Mouse (Mus musculus) stomach, postnatal 0 days (tissue): ENCODE data around the gene Acot6. TPM values are rescaled to one million over a fixed set of nuclear protein-coding genes. Genes with fewer than 3 reads are reported as not detected.
A peak's percentile ranks its signal among the peaks of the same experiment; 100 is the strongest.

ENCODE experiments used
- ATAC-seq: fragments of 200-750 bp; cut with Nextera tagmentation; 2 replicates; pipeline ENCODE4 v1.8.0; 2017; ENCODE audit not compliant: low FRiP score, low TSS enrichment
- DNase-seq: peaks from one replicate; pipeline ENCODE4 v3.0.0-alpha.2; 2016; ENCODE audit warnings: low spot score
- H3K27ac ChIP-seq: fragments of 300-500 bp; sonication (generic); replicated peaks from 2 replicates; pipeline ENCODE4 v1.5.1; 2014; ENCODE audit warnings: mild to moderate bottlenecking, control low read depth
- H3K27me3 ChIP-seq: fragments of 300-500 bp; sonication (generic); 2 replicates; pipeline ENCODE4 v1.6.1; 2014; ENCODE audit warnings: low read length; ENCODE audit not compliant: control insufficient read depth, insufficient read depth
- H3K36me3 ChIP-seq: fragments of 300-500 bp; sonication (generic); 2 replicates; pipeline ENCODE4 v1.6.1; 2014; ENCODE audit warnings: low read length, mixed read lengths; ENCODE audit not compliant: control insufficient read depth, insufficient read depth
- H3K4me1 ChIP-seq: fragments of 300-500 bp; sonication (generic); replicated peaks from 2 replicates; pipeline ENCODE4 v1.6.1; 2014; ENCODE audit warnings: antibody characterized with exemption; ENCODE audit not compliant: control insufficient read depth, insufficient read depth
- H3K4me2 ChIP-seq: fragments of 300-500 bp; sonication (generic); replicated peaks from 2 replicates; pipeline ENCODE4 v1.6.1; 2014; ENCODE audit warnings: low read depth, mild to moderate bottlenecking, control low read depth, moderate library complexity
- H3K4me3 ChIP-seq: fragments of 300-500 bp; sonication (generic); 2 replicates; pipeline ENCODE4 v1.5.1; 2014; ENCODE audit warnings: low read depth, low read length, control low read depth
- H3K9ac ChIP-seq: fragments of 300-500 bp; sonication (generic); 2 replicates; pipeline ENCODE4 v1.6.1; 2014; ENCODE audit warnings: mild to moderate bottlenecking, low read length, control low read depth, mixed read lengths
- H3K9me3 ChIP-seq: fragments of 300-500 bp; sonication (generic); 2 replicates; pipeline ENCODE4 v1.6.1; 2016; ENCODE audit warnings: low read length; ENCODE audit not compliant: control insufficient read depth
- CTCF ChIP-seq: IDR thresholded peaks from 2 replicates; pipeline ENCODE4 v1.5.1; 2016; ENCODE audit warnings: antibody characterized with exemption, low read depth, mild to moderate bottlenecking, moderate library complexity
- EP300 ChIP-seq: optimal IDR thresholded peaks from 2 replicates; pipeline ENCODE3; 2016; ENCODE audit warnings: antibody characterized with exemption
- WGBS: fragments of 180-500 bp; shearing (Covaris S2); extraction: QIAGEN DNeasy Blood & Tissue Kit; methylation state at CpG from one replicate; pipeline ENCODE4 v1.1.7; 2014; 5-methylcytosine and 5-hydroxymethylcytosine counted together
- polyA plus RNA-seq: library from polyadenylated mRNA; unstranded; fragments of >200 nt; fragmentation: Nextera tagmentation; extraction: Ambion mirVana; gene quantifications from 2 replicates; pipeline ENCODE4 v1.2.1, GENCODE M21; 2015

The Acot6 gene
- polyA plus RNA-seq, 1 experiment from 2014 or later, result 1.3 TPM

GRCm38 (mm10) chr12:84137131-84137530, 36.7 kb downstream of the Acot6 start:
- DNase-seq (no peak), ATAC-seq (no peak)
- no peaks in the 10 kb centered on the region for H3K4me1 ChIP-seq
- WGBS, result 93% methylated on average over 7 of the region's 7 CpGs
- H3K9me3 ChIP-seq, result no peaks in the 10 kb centered on the region
- H3K9ac ChIP-seq, result no peak overlapping the region
- no peaks in the 10 kb centered on the region for H3K27me3 ChIP-seq
- H3K36me3 ChIP-seq, result no peaks in the 10 kb centered on the region
- no peak overlapping the region for H3K27ac ChIP-seq
- TF ChIP-seq EP300 (no peak), CTCF (no peak)
- H3K4me3 ChIP-seq, result no peak overlapping the region
- no peak overlapping the region for H3K4me2 ChIP-seq

- Histone ChIP-seq H3K4me2 (no peak overlapping the region), H3K4me1 (no peaks in the 10 kb centered on the region)
- WGBS, result 62% methylated on average over 4 of the region's 4 CpGs
Observed at GRCm38 (mm10) chr12:84140135-84140534, 39.7 kb downstream of the Acot6 start.

GRCm38 (mm10) chr12:84141271-84141670, 40.8 kb downstream of the Acot6 start:
- H3K36me3 ChIP-seq, result no peaks in the 10 kb centered on the region
- no peaks in the 10 kb centered on the region for H3K9me3 ChIP-seq
- WGBS, result 56% methylated on average over 4 of the region's 4 CpGs
- no peak overlapping the region for H3K27ac ChIP-seq
- no peaks in the 10 kb centered on the region for H3K4me1 ChIP-seq
- H3K4me2 ChIP-seq, result no peak overlapping the region
- DNase-seq (no peak), ATAC-seq (peak; percentile 63; the same call in 1 of the 2 replicates)
- no peak overlapping the region for H3K9ac ChIP-seq
- H3K4me3 ChIP-seq, result no peak overlapping the region
- H3K27me3 ChIP-seq, result no peaks in the 10 kb centered on the region
- TF ChIP-seq EP300, result no peak
- no peak for TF ChIP-seq CTCF

More at GRCm38 (mm10) chr12:84140135-84140534, 39.7 kb downstream of the Acot6 start:
- no peaks in the 10 kb centered on the region for H3K27me3 ChIP-seq
- no peak for TF ChIP-seq EP300
- TF ChIP-seq CTCF, result no peak
- DNase-seq, result no peak
- no peak for ATAC-seq
- H3K9ac ChIP-seq, result no peak overlapping the region
- H3K9me3 ChIP-seq, result no peaks in the 10 kb centered on the region
- H3K4me3 ChIP-seq, result no peak overlapping the region
- no peaks in the 10 kb centered on the region for H3K36me3 ChIP-seq
- no peak overlapping the region for H3K27ac ChIP-seq

GRCm38 (mm10) chr12:84142281-84143050, 42.0 kb downstream of the Acot6 start:
- Histone ChIP-seq H3K4me3 (no peak overlapping the region), H3K9ac (no peak overlapping the region), H3K27ac (no peak overlapping the region), H3K36me3 (0 out of 2 replicates have a peak, but pooled peaks cover 3% of the 10 kb centered on the region), H3K27me3 (no peaks in the 10 kb centered on the region), H3K4me2 (no peak overlapping the region), H3K4me1 (no peaks in the 10 kb centered on the region), H3K9me3 (no peaks in the 10 kb centered on the region)
- DNase-seq, result no peak
- WGBS, result 55% methylated on average over 14 of the region's 14 CpGs
- no peak for ATAC-seq
- no peak for TF ChIP-seq EP300
- TF ChIP-seq CTCF, result no peak

GRCm38 (mm10) chr12:84147954-84148621, 47.6 kb downstream of the Acot6 start, which contains the start of gene Pnma1:
Gene Pnma1 (minus strand): TSS chr12:84148489.
- Histone ChIP-seq H3K36me3 (peaks cover 15% of the 10 kb centered on the region), H3K9ac (peak within 1 kb of the TSS; percentile 64), H3K4me3 (peak within 1 kb of the TSS; percentile 48), H3K9me3 (no peaks in the 10 kb centered on the region), H3K4me1 (no peaks in the 10 kb centered on the region; the same call in 1 of the 2 replicates), H3K27ac (no peak within 1 kb of the TSS), H3K27me3 (no peaks in the 10 kb centered on the region), H3K4me2 (peak within 1 kb of the TSS; percentile 79)
- peak; percentile 68 for ATAC-seq
- WGBS, result 3% methylated on average over 49 of the region's 50 CpGs
- TF ChIP-seq CTCF (peak; percentile 72), EP300 (no peak)
- peak; percentile 77 for DNase-seq

GRCm38 (mm10) chr12:84148622-84149012, 48.2 kb downstream of the Acot6 start:
- no peaks in the 10 kb centered on the region for H3K9me3 ChIP-seq

More at GRCm38 (mm10) chr12:84148622-84149012, 48.2 kb downstream of the Acot6 start:
- no peaks in the 10 kb centered on the region for H3K27me3 ChIP-seq
- no peak overlapping the region for H3K27ac ChIP-seq
- ATAC-seq (peak; percentile 31), DNase-seq (peak; percentile 61)
- peak overlapping the region; percentile 48 for H3K4me3 ChIP-seq
- TF ChIP-seq CTCF, result no peak
- no peak for TF ChIP-seq EP300
- 9% methylated on average over 10 of the region's 10 CpGs for WGBS
- H3K4me2 ChIP-seq, result peak overlapping the region; percentile 79
- peaks cover 15% of the 10 kb centered on the region for H3K36me3 ChIP-seq
- peak overlapping the region; percentile 64; the same call in 1 of the 2 replicates for H3K9ac ChIP-seq
- no peaks in the 10 kb centered on the region; the same call in 1 of the 2 replicates for H3K4me1 ChIP-seq
